Mouse (Mus musculus) liver, embryonic 11.5 days (tissue): ENCODE measurements around the gene E130308A19Rik. TPM values are rescaled to one million over a fixed set of nuclear protein-coding genes. Genes with fewer than 3 reads are reported as not detected.

Experiments
- ATAC-seq: fragments of 200-750 bp; cut with Nextera tagmentation; replicated peaks from 2 replicates; pipeline ENCODE4 v1.8.0; 2017; ENCODE audit warnings: moderate number of reproducible peaks, mild to moderate bottlenecking, moderate TSS enrichment, moderate library complexity; ENCODE audit not compliant: low FRiP score
- DNase-seq: peaks from one replicate; pipeline ENCODE4 v3.0.0-alpha.2; 2017; ENCODE audit warnings: low spot score
- H3K27ac ChIP-seq: fragments of 300-500 bp; sonication (generic); 2 replicates; pipeline ENCODE4 v1.5.1; 2014; ENCODE audit warnings: mild to moderate bottlenecking, low read depth, low read length, control low read depth
- H3K27me3 ChIP-seq: fragments of 300-500 bp; sonication (generic); replicated peaks from 2 replicates; pipeline ENCODE4 v1.6.1; 2014; ENCODE audit warnings: low read length, mixed read lengths; ENCODE audit not compliant: control insufficient read depth, insufficient read depth
- H3K36me3 ChIP-seq: fragments of 300-500 bp; sonication (generic); 2 replicates; pipeline ENCODE4 v1.6.1; 2014; ENCODE audit warnings: mild to moderate bottlenecking, low read length, moderate library complexity, mixed read lengths; ENCODE audit not compliant: control insufficient read depth, insufficient read depth
- H3K4me1 ChIP-seq: fragments of 300-500 bp; sonication (generic); replicated peaks from 2 replicates; pipeline ENCODE4 v1.6.1; 2014; ENCODE audit warnings: low read length, mixed read lengths; ENCODE audit not compliant: control insufficient read depth, insufficient read depth
- H3K4me2 ChIP-seq: fragments of 300-500 bp; sonication (generic); 2 replicates; pipeline ENCODE4 v1.6.1; 2014; ENCODE audit warnings: mild to moderate bottlenecking, control low read depth, moderate library complexity
- H3K4me3 ChIP-seq: fragments of 300-500 bp; sonication (generic); 2 replicates; pipeline ENCODE4 v1.5.1; 2014; ENCODE audit warnings: low read depth, low read length, control low read depth
- H3K9ac ChIP-seq: fragments of 300-500 bp; sonication (generic); 2 replicates; pipeline ENCODE4 v1.6.1; 2014; ENCODE audit warnings: low read depth, low read length, control low read depth
- H3K9me3 ChIP-seq: fragments of 300-500 bp; sonication (generic); 2 replicates; pipeline ENCODE4 v1.6.1; 2016; ENCODE audit warnings: low read length, inconsistent platforms, mixed read lengths; ENCODE audit not compliant: control insufficient read depth
- WGBS: fragments of 180-500 bp; shearing (Covaris S2); extraction: QIAGEN DNeasy Blood & Tissue Kit; methylation state at CpG from one replicate; pipeline ENCODE4 v1.1.7; 2014; 5-methylcytosine and 5-hydroxymethylcytosine counted together
- polyA plus RNA-seq: library from polyadenylated mRNA; unstranded; fragments of >200 nt; fragmentation: Nextera tagmentation; extraction: Ambion mirVana; gene quantifications from 2 replicates; pipeline ENCODE4 v1.2.1, GENCODE M21; 2014

The E130308A19Rik gene
- polyA plus RNA-seq, 1 experiment from 2014 or later = 18.5 TPM

DNA sequence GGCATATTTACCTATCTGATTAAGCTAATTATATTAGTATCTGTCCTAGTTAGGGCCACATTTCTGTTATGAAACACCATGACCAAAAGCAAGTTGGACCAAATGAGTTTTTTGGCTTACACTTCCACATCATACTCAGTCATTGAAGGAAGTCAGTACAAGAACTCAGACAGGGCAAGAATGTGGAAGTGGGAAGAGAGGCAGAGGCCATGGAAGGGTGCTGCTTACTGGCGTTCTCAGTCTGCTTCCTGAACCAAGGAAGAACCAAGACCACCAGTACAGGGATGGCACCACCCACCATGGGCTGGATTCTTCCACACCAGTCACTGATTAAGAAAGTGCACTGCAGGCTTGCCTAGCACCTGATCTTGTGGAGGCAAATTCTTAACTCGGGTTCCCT is 31.4 kb upstream of the E130308A19Rik start:
- 64% methylated on average over 2 of the region's 2 CpGs for WGBS
- no peak overlapping the region for H3K27ac ChIP-seq
- no peak overlapping the region for H3K4me3 ChIP-seq
- ATAC-seq (no peak), DNase-seq (no peak)
- H3K9ac ChIP-seq = no peak overlapping the region
- no peak overlapping the region for H3K4me2 ChIP-seq
- H3K4me1 ChIP-seq = no peaks in the 10 kb centered on the region
- no peaks in the 10 kb centered on the region for H3K27me3 ChIP-seq
- no peaks in the 10 kb centered on the region for H3K36me3 ChIP-seq
- no peaks in the 10 kb centered on the region for H3K9me3 ChIP-seq

DNA sequence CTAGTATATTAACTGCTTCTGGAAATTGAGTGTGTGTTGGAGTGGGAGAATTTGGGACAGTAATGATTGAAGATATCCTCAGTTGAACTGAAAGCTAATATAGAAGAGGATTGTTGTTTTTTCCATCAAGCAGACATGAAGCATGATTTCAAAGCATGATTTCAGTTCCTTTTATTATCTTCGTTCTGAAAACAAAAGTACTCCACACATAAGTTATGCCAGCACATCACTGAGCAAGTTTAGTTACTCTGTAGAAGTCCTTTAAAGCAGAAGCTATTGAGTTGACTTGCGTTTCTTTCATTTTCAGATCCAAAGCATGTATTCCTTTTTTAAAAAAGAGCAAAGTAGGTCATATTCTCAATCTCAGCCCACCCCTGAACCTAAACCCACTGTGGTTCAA is 29.5 kb upstream of the E130308A19Rik start:
- Histone ChIP-seq H3K27ac (no peak overlapping the region), H3K4me1 (no peaks in the 10 kb centered on the region), H3K27me3 (no peaks in the 10 kb centered on the region), H3K36me3 (no peaks in the 10 kb centered on the region), H3K4me3 (no peak overlapping the region), H3K9ac (no peak overlapping the region), H3K9me3 (no peaks in the 10 kb centered on the region), H3K4me2 (no peak overlapping the region)
- DNase-seq (no peak), ATAC-seq (no peak)
- WGBS = 86% methylated on average over 2 of the region's 2 CpGs

DNA sequence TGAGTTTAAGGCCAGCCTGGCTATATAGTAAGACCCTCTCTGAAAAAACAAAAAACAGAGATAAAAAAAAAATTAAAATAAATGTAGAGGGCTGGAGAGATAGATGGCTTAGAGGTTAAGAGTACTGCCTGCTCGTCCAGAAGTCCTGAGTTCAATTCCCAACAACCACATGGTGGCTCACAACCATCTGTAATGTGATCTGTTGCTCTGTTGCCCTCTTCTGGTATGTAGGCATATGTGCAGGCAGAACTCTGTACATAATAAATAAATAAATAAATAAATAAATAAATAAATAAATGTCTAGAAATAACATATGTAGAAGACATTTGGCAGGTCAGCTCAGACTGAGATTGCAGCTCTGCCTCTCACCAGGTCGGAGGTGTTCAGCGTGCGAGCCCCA is 23.3 kb upstream of the E130308A19Rik start:
- DNase-seq (no peak), ATAC-seq (no peak)
- 86% methylated on average over 4 of the region's 4 CpGs for WGBS
- Histone ChIP-seq H3K4me3 (no peak overlapping the region), H3K9ac (no peak overlapping the region), H3K27ac (no peak overlapping the region), H3K27me3 (no peaks in the 10 kb centered on the region), H3K9me3 (no peaks in the 10 kb centered on the region), H3K4me1 (no peaks in the 10 kb centered on the region), H3K4me2 (no peak overlapping the region), H3K36me3 (no peaks in the 10 kb centered on the region)

DNA sequence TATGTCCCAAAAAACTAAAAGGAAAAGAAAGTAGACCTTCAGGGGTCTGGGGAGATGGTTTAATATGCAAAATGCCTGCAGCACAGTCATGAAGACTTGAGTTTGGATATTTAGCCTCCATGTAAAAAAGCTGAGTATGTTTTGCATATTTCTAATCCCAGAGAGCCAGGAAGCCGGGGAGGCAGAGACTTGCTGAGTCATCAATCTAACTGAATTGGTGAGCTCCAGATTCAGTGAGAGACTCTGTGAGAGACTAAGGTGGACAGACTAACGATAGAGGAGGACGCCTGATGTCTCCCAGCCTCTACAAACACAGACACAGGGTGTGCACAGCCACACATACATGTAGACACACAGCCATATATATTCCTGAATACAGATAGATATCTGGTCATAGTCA is 21.1 kb upstream of the E130308A19Rik start:
- ATAC-seq = no peak
- WGBS = 63% methylated on average over 3 of the region's 3 CpGs
- no peak overlapping the region for H3K4me3 ChIP-seq

DNA sequence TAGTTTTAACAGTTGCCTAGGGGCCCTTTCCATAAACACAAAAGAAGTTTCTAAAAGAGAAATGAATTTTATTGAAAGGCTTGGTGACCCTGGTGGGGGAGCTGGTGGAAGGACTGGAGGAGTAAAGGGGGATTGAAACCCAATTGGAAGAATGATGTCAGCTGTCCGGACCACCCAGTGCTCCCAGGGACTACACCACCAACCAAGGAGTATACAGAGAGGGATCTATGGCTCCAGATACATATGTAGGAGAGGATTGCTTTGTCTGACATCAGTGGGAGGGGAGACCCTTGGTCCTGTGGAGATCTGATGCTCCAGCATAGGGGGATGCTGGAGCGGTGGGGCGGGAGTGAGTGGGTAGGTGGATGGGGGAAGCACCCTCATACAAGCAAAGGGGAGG is 20.5 kb upstream of the E130308A19Rik start:
- Histone ChIP-seq H3K4me3 (no peak overlapping the region), H3K36me3 (no peaks in the 10 kb centered on the region), H3K9ac (no peak overlapping the region), H3K9me3 (no peaks in the 10 kb centered on the region), H3K27ac (no peak overlapping the region), H3K4me1 (no peaks in the 10 kb centered on the region), H3K4me2 (no peak overlapping the region), H3K27me3 (no peaks in the 10 kb centered on the region)
- ATAC-seq (no peak), DNase-seq (no peak)
- 95% methylated on average over 3 of the region's 3 CpGs for WGBS

More for the DNA sequence above, 21.1 kb upstream of the E130308A19Rik start:
- no peak overlapping the region for H3K4me2 ChIP-seq
- H3K27me3 ChIP-seq = no peaks in the 10 kb centered on the region
- no peaks in the 10 kb centered on the region for H3K9me3 ChIP-seq
- no peaks in the 10 kb centered on the region for H3K4me1 ChIP-seq
- no peak overlapping the region for H3K27ac ChIP-seq
- no peak for DNase-seq
- H3K36me3 ChIP-seq = no peaks in the 10 kb centered on the region
- H3K9ac ChIP-seq = no peak overlapping the region

DNA sequence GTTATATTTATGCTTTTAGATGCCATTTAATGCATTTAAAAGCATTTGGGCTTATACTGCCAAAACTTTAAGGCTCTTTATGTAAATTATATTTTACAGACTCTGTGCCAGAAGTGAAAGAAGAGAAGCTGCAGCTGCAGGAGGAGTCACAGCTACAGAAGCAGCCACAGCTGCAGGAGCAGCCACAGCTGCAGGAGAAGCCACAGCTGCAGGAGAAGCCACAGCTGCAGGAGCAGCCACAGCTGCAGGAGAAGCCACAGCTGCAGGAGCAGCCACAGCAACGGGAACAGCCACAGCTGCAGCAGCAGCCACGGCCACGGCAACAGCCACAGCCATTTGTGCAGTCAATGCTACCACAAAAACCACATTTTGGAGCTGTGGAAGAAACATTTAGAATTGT is 15.6 kb upstream of the E130308A19Rik start:
- no peaks in the 10 kb centered on the region for H3K4me1 ChIP-seq

DNA sequence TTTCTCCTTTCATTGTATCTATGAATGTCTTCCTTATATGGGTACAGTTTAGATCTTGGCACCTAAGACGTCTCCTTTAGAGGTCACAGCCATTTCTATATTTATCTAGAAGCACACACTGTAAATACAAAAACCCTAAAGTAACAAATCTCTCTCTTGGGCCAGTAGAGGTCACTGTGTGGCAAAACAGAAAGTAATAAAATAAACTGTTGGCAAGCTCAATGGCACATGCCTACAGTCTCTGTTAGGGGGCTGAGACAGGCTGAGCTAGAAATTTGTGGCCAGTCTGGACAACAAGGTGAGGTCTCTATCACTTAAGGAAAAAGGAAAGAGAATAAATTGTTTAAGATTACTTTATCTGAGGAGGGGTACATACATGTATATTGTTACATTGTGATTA is 11.0 kb upstream of the E130308A19Rik start:
- DNase-seq (no peak), ATAC-seq (no peak; the same call in 1 of the 2 replicates)
- Histone ChIP-seq H3K4me3 (no peak overlapping the region), H3K4me2 (no peak overlapping the region), H3K27me3 (no peaks in the 10 kb centered on the region), H3K36me3 (no peaks in the 10 kb centered on the region), H3K4me1 (no peaks in the 10 kb centered on the region), H3K9ac (no peak overlapping the region), H3K27ac (no peak overlapping the region), H3K9me3 (no peaks in the 10 kb centered on the region)
- 22% methylated on average over 1 of the region's 1 CpGs for WGBS

More for the DNA sequence above, 15.6 kb upstream of the E130308A19Rik start:
- no peak overlapping the region for H3K27ac ChIP-seq
- H3K36me3 ChIP-seq = no peaks in the 10 kb centered on the region
- H3K27me3 ChIP-seq = no peaks in the 10 kb centered on the region
- no peaks in the 10 kb centered on the region for H3K9me3 ChIP-seq
- H3K4me3 ChIP-seq = no peak overlapping the region
- no peak for DNase-seq
- no peak for ATAC-seq
- H3K9ac ChIP-seq = no peak overlapping the region
- 54% methylated on average over 3 of the region's 3 CpGs for WGBS
- no peak overlapping the region for H3K4me2 ChIP-seq

DNA sequence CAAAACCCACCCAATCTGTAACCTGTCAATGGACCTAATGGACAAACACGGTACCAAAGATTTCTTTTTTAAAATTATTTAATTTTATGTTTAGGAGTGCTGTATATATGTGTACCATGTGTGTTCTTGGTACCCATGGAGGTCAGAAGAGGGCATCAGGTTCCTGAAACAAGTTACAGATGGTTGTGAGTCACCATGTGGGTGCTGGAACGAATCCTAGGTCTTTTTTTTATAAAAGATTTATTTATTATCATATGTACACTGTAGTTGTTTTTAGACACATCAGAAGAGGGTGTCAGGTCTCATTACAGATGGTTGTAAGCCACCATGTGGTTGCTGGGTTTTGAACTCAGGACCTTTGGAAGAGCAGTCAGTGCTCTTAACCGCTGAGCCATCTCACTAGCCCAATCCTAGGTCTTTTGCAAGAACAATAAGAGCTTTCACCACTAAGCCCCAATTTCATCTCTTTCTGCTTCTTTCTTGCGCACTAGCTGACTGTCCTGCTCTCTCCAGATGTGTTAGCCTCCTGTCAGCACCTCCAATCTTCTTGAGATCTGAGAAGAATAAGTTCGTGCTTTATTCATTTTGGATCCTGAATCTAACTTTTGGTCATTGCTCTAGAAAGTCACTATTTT is 6.3 kb upstream of the E130308A19Rik start:
- Histone ChIP-seq H3K4me1 (no peaks in the 10 kb centered on the region), H3K9me3 (no peaks in the 10 kb centered on the region), H3K9ac (no peak overlapping the region), H3K36me3 (no peaks in the 10 kb centered on the region), H3K4me3 (no peak overlapping the region), H3K27ac (no peak overlapping the region), H3K4me2 (no peak overlapping the region), H3K27me3 (no peaks in the 10 kb centered on the region)
- DNase-seq (no peak), ATAC-seq (no peak)
- WGBS = 85% methylated on average over 5 of the region's 5 CpGs

DNA sequence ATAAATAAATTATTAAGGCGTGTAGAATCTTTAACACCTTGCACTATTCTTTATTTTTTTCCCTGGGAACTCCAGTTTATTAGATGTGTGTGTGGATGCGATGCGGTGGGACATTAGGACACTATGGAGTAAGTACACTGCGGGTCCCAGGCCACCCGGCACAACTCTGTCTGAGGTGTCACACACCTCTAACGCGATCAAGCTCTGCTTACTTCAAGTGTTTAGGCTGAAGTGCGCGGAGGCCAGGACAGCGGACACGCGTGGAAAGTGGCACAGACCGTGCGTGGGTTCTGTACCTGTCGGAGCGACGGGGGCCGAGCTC is 374 bp upstream of the E130308A19Rik start:
- Histone ChIP-seq H3K4me3 (peak overlapping the region; percentile 99), H3K27me3 (no peaks in the 10 kb centered on the region), H3K9ac (peak overlapping the region; percentile 95), H3K27ac (peak overlapping the region; percentile 74), H3K9me3 (no peaks in the 10 kb centered on the region), H3K36me3 (no peaks in the 10 kb centered on the region), H3K4me2 (peak overlapping the region; percentile 89), H3K4me1 (peaks cover 17% of the 10 kb centered on the region)
- DNase-seq (no peak), ATAC-seq (peak; percentile 69)
- 1% methylated on average over 18 of the region's 18 CpGs for WGBS
